Mouse (Mus musculus): ENCODE measurements around the gene Sik3.

The Sik3 gene

GRCm38 (mm10) chr9:46270782-46271181 is 258.2 kb downstream of the Sik3 start:
- no peak for DNase-seq (ENCODE audit: low read depth, low spot score)

DNA sequence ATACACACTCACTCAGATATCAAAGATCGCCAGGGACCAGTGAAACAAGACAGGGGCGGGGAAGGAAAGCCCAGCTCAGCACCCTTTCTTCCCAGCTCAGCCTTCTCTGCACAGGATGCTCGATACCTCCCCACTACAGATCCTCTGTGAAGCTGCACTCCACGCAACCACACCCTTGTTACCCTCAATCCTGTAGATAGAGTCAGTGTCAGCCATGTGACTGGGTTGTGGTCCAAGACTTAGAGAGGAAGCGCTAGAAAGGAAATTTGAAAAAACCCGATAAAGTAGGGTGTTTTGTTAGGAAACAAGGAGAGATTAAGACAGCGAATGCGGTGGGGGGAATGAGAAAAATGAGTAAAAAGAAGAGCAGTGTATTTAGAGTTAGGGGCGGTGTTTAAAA is 259.4 kb downstream of the Sik3 start:
- no peak for DNase-seq (ENCODE audit: low read depth, low spot score)

DNA sequence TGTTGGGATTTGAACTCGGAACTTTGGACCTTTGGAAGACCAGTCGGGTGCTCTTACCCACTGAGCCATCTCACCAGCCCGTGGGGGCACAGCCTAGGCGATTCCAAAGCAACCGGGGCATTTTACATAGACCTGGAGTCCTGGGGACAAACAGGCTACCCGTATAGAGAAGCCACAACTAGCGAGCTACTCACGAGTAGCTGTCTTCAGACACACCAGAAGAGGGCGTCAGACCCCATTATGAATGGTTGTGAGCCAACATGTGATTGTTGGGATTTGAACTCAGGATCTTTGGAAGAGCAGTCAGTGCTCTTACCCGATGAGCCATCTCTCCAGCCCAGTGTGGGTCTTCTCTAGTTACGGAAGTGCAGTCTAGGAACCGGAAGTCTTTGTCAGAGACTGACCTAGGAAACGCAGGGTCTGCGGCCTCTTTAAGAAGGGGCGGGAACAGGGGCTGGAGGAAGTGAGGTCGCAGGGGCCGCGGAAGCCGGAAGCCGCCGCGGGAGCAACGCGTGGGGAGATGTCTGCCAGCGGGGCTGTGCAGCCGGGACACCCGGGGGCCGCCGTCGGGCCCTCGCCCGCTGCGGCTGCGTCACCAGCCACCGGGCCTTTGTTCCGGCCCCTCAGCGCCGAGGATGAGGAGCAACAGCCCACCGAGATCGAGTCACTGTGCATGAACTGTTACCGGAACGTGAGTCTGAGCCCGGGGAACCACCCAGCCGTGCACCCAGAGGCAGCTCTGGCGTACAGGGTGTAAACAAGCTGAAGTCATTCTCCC is 260.2 kb downstream of the Sik3 start, which contains the start of gene Zpr1:
Gene Zpr1 (plus strand): TSS at position 388 of the 778 bp plus-strand sequence.
- DNase-seq (ENCODE audit: low read depth, low spot score): peak; percentile 98

Data from R1 (cell line).